In genomic region chr17:56103465-56104285, GRCm38 (mm10) we compare ENCODE assay signal across 21 mouse cellular contexts. TPM values are rescaled to one million over a fixed set of nuclear protein-coding genes. Genes with fewer than 3 reads are reported as not detected.
DNase-seq lines count a peak whose midpoint lies in the region; ATAC-seq and TF ChIP-seq lines count a peak whose summit lies in the region.
"Had no signal": no experiment of that assay in that cellular context is flagged by ENCODE, and none has a peak within 500 bp of the region (broad histone marks: within the 10 kb centered on the region; RNA-seq: fewer than 3 reads in every experiment).

No protein-coding gene starts in this region.

- ATAC-seq in cerebellum, adult (ENCODE audit: insufficient number of reproducible peaks, low FRiP score, low TSS enrichment), result no peak
- ATAC-seq: CD4-positive, CD25-positive, alpha-beta regulatory T cell, adult 4 months; forebrain, embryonic 13.5 days; forebrain, postnatal 0 days; intestine, embryonic 15.5 days had no signal

- H3K4me3 ChIP-seq in gastrocnemius, adult 2 months, result no peak overlapping the region
- H3K4me3 ChIP-seq: embryonic facial prominence, embryonic 10.5 days; forebrain, embryonic 13.5 days; heart, embryonic 13.5 days; intestine, embryonic 15.5 days had no signal

- no peak for DNase-seq in gastrocnemius, adult 2 months
- no peak for DNase-seq in gastrocnemius, adult 8-10 months (ENCODE audit: low spot score in 2 of 2)
- DNase-seq in heart, postnatal 4 days, result peak; percentile 14
- no peak for DNase-seq in heart, postnatal 14 days
- DNase-seq in 3T3-L1 (ENCODE audit: low read depth, low spot score) (peak; percentile 10), adipocyte (ENCODE audit: low spot score) (peak; percentile 92)
- DNase-seq: B cell, adult 2 months; cerebellum, adult 2 months; cerebellum, postnatal 10 days; forebrain, postnatal 0 days; gastrocnemius, postnatal 10 days; kidney, adult 18-20 months had no signal

- H3K27ac ChIP-seq in gastrocnemius, adult 2 months, result peak overlapping the region; percentile 68
- H3K27ac ChIP-seq: embryonic facial prominence, embryonic 10.5 days; forebrain, embryonic 13.5 days; heart, embryonic 13.5 days; hindbrain, embryonic 14.5 days; intestine, embryonic 15.5 days had no signal

- intact Hi-C loops in gastrocnemius, adult 2 months (cut with DNase I), result no loop called here
- intact Hi-C loops in heart, postnatal 14 days (cut with DNase I), result no loop called here

- no peak for TF ChIP-seq CTCF in gastrocnemius, adult 2 months (IDR thresholded peaks at IDR 0.05)

RNA-seq across cellular contexts. Expression of gene Plin4, which starts 5.9 kb away (rescaled TPM):
- 100 to 1,000 TPM; 255 to 281 TPM for total RNA-seq in gastrocnemius, adult 2 months (2021)
- total RNA-seq in gastrocnemius, adult 8-10 months (2022), result 100 to 1,000 TPM; 133 to 313 (median 179) TPM
- total RNA-seq in heart, postnatal 4 days (2021), result 10 to 100 TPM; 71.5 to 79.8 TPM
- 100 to 1,000 TPM; 125 to 147 TPM for total RNA-seq in heart, postnatal 14 days (2021)
- total RNA-seq: hematopoietic stem cell, adult 5-6 weeks had no signal

RNA-seq across cellular contexts. Expression of gene Plin5, which starts 13.7 kb away (rescaled TPM):
- total RNA-seq in gastrocnemius, adult 2 months (2021), result 10 to 100 TPM; 22.9 to 55.7 TPM
- 10 to 100 TPM; 16.5 to 31.3 (median 22.8) TPM for total RNA-seq in gastrocnemius, adult 8-10 months (2022)
- 10 to 100 TPM; 61.6 to 67.6 TPM for total RNA-seq in heart, postnatal 4 days (2021)
- total RNA-seq in heart, postnatal 14 days (2021), result 100 to 1,000 TPM; 154 to 166 TPM
- total RNA-seq: G1E; hematopoietic stem cell, adult 5-6 weeks had no signal

RNA-seq across cellular contexts. Expression of gene Lrg1, which starts 18.1 kb away (rescaled TPM):
- total RNA-seq in gastrocnemius, adult 2 months (2021), result 10 to 100 TPM; 13.2 to 25.5 TPM
- 10 to 100 TPM; 10.7 to 24.5 (median 13.9) TPM for total RNA-seq in gastrocnemius, adult 8-10 months (2022)
- total RNA-seq in heart, postnatal 4 days (2021), result 1 to 10 TPM; 5.2 TPM
- total RNA-seq in heart, postnatal 14 days (2021), result 10 to 100 TPM; 36.7 to 45.8 TPM
- total RNA-seq: forebrain, postnatal 0 days; G1E had no signal

RNA-seq across cellular contexts. Expression of gene Hdgfl2, which starts 24.2 kb away (rescaled TPM):
- 10 to 100 TPM; 23.8 to 26.3 TPM for total RNA-seq in gastrocnemius, adult 2 months (2021)
- 10 to 100 TPM; 23.6 to 26.7 (median 26.0) TPM for total RNA-seq in gastrocnemius, adult 8-10 months (2022)
- total RNA-seq in heart, postnatal 4 days (2021), result 10 to 100 TPM; 52.8 to 55.9 TPM
- 10 to 100 TPM; 37.3 to 39.8 TPM for total RNA-seq in heart, postnatal 14 days (2021)

RNA-seq across cellular contexts. Expression of gene Ubxn6, which starts 28.8 kb away (rescaled TPM):
- 10 to 100 TPM; 55.6 to 64.3 TPM for total RNA-seq in gastrocnemius, adult 2 months (2021)
- total RNA-seq in gastrocnemius, adult 8-10 months (2022), result 10 to 100 TPM; 66.1 to 85.8 (median 74.4) TPM
- total RNA-seq in heart, postnatal 4 days (2021), result 10 to 100 TPM; 50.8 to 57.5 TPM
- total RNA-seq in heart, postnatal 14 days (2021), result 10 to 100 TPM; 46.9 to 50.5 TPM

Comparison
In these comparisons a context has a peak if more than half of its experiments do, and no peak if none do; other contexts are left out.
1. DNase-seq: peak in heart, postnatal 4 days (single experiment), 3T3-L1 (single experiment) and adipocyte (single experiment); none in gastrocnemius, adult 2 months (single experiment), gastrocnemius, adult 8-10 months (0 of 2) and heart, postnatal 14 days (0 of 2).